Mouse (Mus musculus) lung, embryonic 15.5 days (tissue): ENCODE results near the gene Gm45711. TPM values are rescaled to one million over a fixed set of nuclear protein-coding genes. Genes with fewer than 3 reads are reported as not detected.

ENCODE experiments used
- ATAC-seq: fragments of 200-750 bp; cut with Nextera tagmentation; 2 replicates; pipeline ENCODE4 v1.8.0; 2017; ENCODE audit warnings: moderate number of reproducible peaks, borderline replicate concordance; ENCODE audit not compliant: low FRiP score, low TSS enrichment; ENCODE audit errors: extremely low read depth
- H3K27ac ChIP-seq: fragments of 300-500 bp; sonication (generic); 2 replicates; pipeline ENCODE4 v1.5.1; 2015; ENCODE audit warnings: moderate library complexity, mild to moderate bottlenecking, inconsistent platforms
- H3K27me3 ChIP-seq: fragments of 300-500 bp; sonication (generic); 2 replicates; pipeline ENCODE4 v1.6.1; 2015; ENCODE audit warnings: inconsistent platforms
- H3K36me3 ChIP-seq: fragments of 300-500 bp; sonication (generic); 2 replicates; pipeline ENCODE4 v1.6.1; 2015; ENCODE audit warnings: inconsistent platforms
- H3K4me1 ChIP-seq: fragments of 300-500 bp; sonication (generic); 2 replicates; pipeline ENCODE4 v1.6.1; 2015; ENCODE audit warnings: inconsistent platforms
- H3K4me2 ChIP-seq: fragments of 300-500 bp; sonication (generic); 2 replicates; pipeline ENCODE4 v1.6.1; 2015; ENCODE audit warnings: inconsistent platforms, mild to moderate bottlenecking, moderate library complexity
- H3K4me3 ChIP-seq: fragments of 300-500 bp; sonication (generic); 2 replicates; pipeline ENCODE4 v1.5.1; 2015; ENCODE audit warnings: mild to moderate bottlenecking, inconsistent platforms
- H3K9ac ChIP-seq: fragments of 300-500 bp; sonication (generic); 2 replicates; pipeline ENCODE4 v1.6.1; 2015; ENCODE audit warnings: inconsistent platforms
- H3K9me3 ChIP-seq: fragments of 300-500 bp; sonication (generic); 2 replicates; pipeline ENCODE4 v1.6.1; 2016; ENCODE audit warnings: inconsistent platforms
- WGBS: fragments of 180-500 bp; shearing (Covaris S2); methylation state at CpG from one replicate; pipeline ENCODE4 v1.1.7; 2015; 5-methylcytosine and 5-hydroxymethylcytosine counted together
- polyA plus RNA-seq: library from polyadenylated mRNA; unstranded; fragments of >200 nt; fragmentation: Nextera tagmentation; extraction: Ambion mirVana; gene quantifications from 2 replicates; pipeline ENCODE4 v1.2.1, GENCODE M21; 2015

Gm45711 gene
- polyA plus RNA-seq, 1 experiment from 2014 or later: not detected

DNA sequence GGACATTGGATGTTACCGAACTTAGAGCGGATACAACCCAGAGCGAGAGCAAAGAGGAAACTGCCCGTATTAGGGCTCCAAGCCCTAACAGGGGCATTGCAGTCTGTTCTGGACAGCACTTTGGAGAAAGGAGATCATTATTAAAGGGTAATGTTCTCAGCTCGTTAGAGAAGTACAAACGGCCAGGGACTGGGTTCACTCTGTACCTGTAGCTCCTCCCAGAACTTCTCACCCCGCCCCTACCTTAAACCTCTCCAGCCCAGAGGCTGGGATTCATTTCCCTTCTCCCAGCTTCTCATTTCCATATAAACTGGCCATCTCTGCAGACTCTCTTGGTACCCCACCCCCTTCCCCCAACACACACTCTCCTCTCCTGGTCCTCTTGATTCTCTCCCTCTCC is 58.4 kb downstream of the Gm45711 start:
- H3K4me3 ChIP-seq: peak overlapping the region; percentile 82
- H3K9me3 ChIP-seq: no peaks in the 10 kb centered on the region
- whole genome bisulfite sequencing: 0% methylated on average over 7 of the region's 7 CpGs
- H3K4me2 ChIP-seq: peak overlapping the region; percentile 83
- ATAC-seq: no peak
- peak overlapping the region; percentile 75 for H3K9ac ChIP-seq
- H3K27ac ChIP-seq: peak overlapping the region; percentile 93
- no peaks in the 10 kb centered on the region for H3K27me3 ChIP-seq
- H3K4me1 ChIP-seq: peaks cover 27% of the 10 kb centered on the region
- no peaks in the 10 kb centered on the region for H3K36me3 ChIP-seq

DNA sequence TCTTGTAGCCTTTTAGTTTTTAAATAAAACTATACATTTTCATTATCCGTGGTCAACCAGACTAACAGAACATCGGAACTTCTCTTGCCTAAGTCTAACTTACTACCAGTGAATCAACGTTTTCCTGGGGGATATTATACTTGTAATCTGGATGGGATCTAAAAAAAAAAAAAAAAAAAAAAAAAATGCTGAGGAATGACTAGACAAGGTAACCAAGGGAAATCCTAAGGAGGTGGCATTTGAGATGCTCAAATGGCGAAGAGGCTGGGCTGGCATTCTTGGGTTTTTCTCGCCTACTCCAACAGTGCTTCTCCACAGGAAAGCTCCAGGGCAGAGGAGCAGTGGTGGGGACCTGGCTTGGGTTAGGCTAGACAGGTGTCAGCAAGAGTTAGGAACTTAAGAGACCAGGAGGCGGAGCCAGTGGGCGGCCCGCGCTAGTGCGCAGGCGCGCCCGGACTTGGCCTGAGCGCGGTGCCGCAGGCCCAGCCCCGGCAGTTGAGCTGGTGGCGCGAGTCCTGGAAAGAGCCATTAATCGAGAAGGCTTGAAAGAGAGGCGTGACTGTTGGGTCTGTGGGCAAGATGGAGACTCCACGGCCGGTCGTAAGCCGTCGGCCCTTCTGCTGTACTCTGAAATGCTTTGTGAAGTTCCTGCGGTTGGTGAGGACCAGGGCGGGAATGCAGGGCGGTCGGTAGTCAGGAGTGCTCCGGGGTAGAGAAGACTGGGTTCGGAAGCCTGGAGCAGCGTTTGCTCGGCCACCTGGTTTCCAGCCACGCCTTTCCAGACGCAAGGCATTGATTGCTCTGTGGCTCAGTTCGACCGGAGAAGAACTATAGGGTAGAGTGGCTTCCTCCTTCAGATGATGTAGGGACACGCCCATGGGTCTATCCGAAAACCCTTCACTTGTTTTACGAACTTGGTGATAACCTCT is 59.2 kb downstream of the Gm45711 start, which contains the start of gene Cklf:
Cklf (plus strand) TSS at position 423 of the 929 bp plus-strand sequence.
- peak within 1 kb of the TSS; percentile 83 for H3K4me2 ChIP-seq
- H3K9ac ChIP-seq: peak within 1 kb of the TSS; percentile 75
- no peaks in the 10 kb centered on the region for H3K36me3 ChIP-seq
- no peaks in the 10 kb centered on the region for H3K9me3 ChIP-seq
- peak within 1 kb of the TSS; percentile 82 for H3K4me3 ChIP-seq
- peak within 1 kb of the TSS; percentile 93 for H3K27ac ChIP-seq
- H3K4me1 ChIP-seq: peaks cover 27% of the 10 kb centered on the region
- no peaks in the 10 kb centered on the region for H3K27me3 ChIP-seq
- 3% methylated on average over 41 of the region's 41 CpGs for WGBS
- peak; percentile 82 for ATAC-seq

DNA sequence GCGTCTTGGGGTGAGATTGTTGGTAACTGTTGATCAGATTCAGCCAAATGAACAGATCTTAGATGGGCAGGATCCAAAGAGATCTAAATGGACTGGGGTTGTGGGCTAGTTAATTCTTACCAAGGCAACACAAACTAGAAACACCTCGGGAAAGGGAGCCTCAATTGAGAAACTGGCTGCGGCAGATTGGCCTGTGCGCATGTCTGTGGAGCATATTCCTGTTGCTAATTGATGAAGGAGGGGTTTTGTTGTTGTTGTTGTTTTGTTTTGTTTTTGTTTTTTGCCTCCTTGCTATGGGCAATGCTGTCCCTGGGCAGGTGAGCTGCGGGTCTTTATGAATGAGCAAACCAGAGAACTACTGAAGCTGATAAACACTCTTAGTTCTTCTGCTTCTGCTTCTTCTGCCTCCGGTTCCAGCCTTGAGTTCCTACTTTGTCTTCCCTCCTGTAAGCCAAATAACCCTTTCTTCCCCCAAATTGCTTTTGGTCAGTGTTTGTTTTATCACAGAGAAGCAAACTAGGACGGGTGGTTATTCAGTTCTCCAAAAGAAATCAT is 60.4 kb downstream of the Gm45711 start:
- no peak for ATAC-seq
- Histone ChIP-seq H3K9ac (no peak overlapping the region), H3K27ac (no peak overlapping the region), H3K4me3 (no peak overlapping the region), H3K27me3 (no peaks in the 10 kb centered on the region), H3K36me3 (no peaks in the 10 kb centered on the region), H3K4me1 (peaks cover 27% of the 10 kb centered on the region), H3K9me3 (no peaks in the 10 kb centered on the region), H3K4me2 (no peak overlapping the region)
- 84% methylated on average over 7 of the region's 7 CpGs for WGBS

DNA sequence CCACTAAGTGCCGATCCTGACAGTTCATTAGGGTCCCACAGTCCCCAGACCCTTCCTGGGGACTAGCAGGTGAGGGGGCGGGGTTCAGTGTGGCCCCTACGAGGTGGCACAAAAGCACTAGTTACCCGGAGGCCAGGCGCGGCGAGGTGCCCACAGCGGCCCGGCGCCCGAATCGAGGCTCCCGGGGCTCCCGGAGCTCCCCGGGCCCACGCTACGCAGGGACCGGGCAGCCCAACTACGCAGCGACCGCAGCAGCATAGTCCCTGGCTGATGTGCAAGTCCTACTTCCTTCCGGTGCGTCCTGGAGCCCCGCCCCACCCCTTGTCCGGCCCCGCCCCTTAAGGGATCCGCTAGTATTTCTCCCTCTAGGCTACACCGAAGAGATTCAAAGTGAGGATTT is 61.6 kb downstream of the Gm45711 start, which contains the start of gene Tk2:
Tk2 (minus strand) TSS at position 283 of the 400 bp plus-strand sequence.
- no peaks in the 10 kb centered on the region for H3K27me3 ChIP-seq
- H3K36me3 ChIP-seq: 0 out of 2 replicates have a peak, but pooled peaks cover 1% of the 10 kb centered on the region
- peak within 1 kb of the TSS; percentile 86 for H3K4me2 ChIP-seq
- H3K4me1 ChIP-seq: peaks cover 27% of the 10 kb centered on the region
- H3K27ac ChIP-seq: peak within 1 kb of the TSS; percentile 37; the same call in 1 of the 2 replicates
- peak within 1 kb of the TSS; percentile 95 for H3K4me3 ChIP-seq
- no peaks in the 10 kb centered on the region for H3K9me3 ChIP-seq
- WGBS: under 1% methylated on average over 28 of the region's 28 CpGs
- peak within 1 kb of the TSS; percentile 87 for H3K9ac ChIP-seq
- ATAC-seq: peak; percentile 88

DNA sequence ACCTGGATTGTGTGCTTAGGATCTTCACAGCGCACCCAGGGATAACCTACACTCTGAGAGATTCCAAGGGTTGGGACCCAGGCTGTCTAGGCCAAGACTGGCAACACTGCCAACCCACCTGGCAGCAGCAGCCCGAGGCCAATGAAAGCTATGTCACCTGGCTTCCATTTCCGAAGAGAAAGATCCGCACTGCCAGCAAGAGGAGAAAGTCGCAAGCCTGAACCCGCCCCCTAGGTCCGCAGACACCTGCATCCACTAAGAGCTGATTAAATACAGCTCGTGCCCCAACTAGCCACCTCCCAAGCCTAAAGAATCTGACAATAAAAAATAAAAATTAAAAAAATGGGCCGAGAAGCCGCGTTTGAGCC is 62.0 kb downstream of the Gm45711 start:
- ATAC-seq: no peak

DNA sequence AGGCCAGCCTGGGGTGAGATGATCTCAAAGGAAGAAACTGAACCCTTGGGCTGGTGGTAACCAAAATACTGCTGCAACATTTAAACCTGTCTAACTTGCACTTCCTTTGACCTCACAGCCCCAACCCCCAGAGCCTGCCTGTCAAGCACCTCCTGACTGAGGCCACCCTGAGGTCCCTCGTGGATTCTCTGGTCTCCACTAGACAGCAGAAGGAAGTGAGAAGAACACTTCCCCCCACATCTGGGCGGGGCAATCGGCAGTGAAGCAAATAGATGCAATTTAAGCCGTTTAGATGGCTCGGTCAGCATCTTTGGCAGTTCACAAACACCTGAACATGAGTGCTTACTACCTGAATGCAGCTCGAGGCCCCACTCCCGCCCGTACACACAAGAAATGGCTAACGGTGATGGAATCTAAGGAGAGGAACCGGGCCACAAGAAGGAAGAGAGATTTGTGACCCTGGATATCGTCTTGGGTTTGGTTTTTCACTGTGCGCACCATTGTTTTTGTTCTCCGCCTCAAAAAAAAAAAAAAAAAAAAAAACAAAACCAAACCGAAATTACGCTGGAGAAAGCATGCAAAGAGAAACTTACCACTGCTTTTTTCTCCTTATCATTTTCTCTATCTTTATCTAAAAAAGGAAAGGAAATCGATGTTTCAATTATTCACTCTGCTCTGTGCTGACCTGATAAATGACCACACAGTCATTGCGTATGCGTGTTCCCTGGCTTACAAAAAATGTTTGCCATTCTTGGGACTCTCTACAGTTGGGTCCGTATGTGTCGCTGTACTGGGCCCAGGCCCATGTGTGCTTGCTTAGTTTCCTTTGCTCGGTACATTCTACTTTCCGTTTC is 62.6 kb downstream of the Gm45711 start:
- Histone ChIP-seq H3K27me3 (no peaks in the 10 kb centered on the region), H3K27ac (no peak overlapping the region)
- 60% methylated on average over 22 of the region's 22 CpGs for WGBS

More for the DNA sequence above, 62.0 kb downstream of the Gm45711 start:
- H3K9ac ChIP-seq: peak overlapping the region; percentile 87
- peak overlapping the region; percentile 37; the same call in 1 of the 2 replicates for H3K27ac ChIP-seq
- 3% methylated on average over 11 of the region's 11 CpGs for WGBS
- H3K27me3 ChIP-seq: no peaks in the 10 kb centered on the region
- 0 out of 2 replicates have a peak, but pooled peaks cover 4% of the 10 kb centered on the region for H3K36me3 ChIP-seq
- H3K4me2 ChIP-seq: peak overlapping the region; percentile 86
- peak overlapping the region; percentile 95 for H3K4me3 ChIP-seq
- no peaks in the 10 kb centered on the region for H3K9me3 ChIP-seq
- H3K4me1 ChIP-seq: peaks cover 27% of the 10 kb centered on the region

DNA sequence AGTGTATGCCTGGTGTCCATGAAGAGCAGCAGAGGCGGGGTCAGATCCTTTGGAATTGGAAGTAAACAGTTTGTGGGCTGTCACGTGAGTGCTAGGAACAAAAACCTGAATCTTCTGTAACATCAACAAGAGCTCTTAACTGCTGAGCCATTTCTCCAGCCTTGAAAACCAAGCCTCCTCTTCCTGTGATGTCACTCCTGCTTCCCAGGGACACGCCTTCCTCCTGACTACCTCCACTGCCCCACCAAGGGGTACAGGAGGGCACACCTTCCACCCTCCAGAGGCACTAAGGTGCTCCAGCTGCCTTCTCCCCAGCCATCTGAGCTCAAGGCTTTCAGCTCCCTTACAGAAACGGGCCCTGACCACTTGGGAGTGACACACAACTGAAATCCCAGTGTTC is 63.3 kb downstream of the Gm45711 start:
- no peak overlapping the region for H3K4me3 ChIP-seq
- WGBS: 74% methylated on average over 4 of the region's 4 CpGs
- 0 out of 2 replicates have a peak, but pooled peaks cover 4% of the 10 kb centered on the region for H3K36me3 ChIP-seq
- H3K9ac ChIP-seq: no peak overlapping the region
- no peak for ATAC-seq
- H3K4me1 ChIP-seq: peaks cover 21% of the 10 kb centered on the region
- H3K9me3 ChIP-seq: no peaks in the 10 kb centered on the region
- no peak overlapping the region for H3K4me2 ChIP-seq
- no peaks in the 10 kb centered on the region for H3K27me3 ChIP-seq
- no peak overlapping the region for H3K27ac ChIP-seq

More for the DNA sequence above, 62.6 kb downstream of the Gm45711 start:
- H3K36me3 ChIP-seq: 0 out of 2 replicates have a peak, but pooled peaks cover 4% of the 10 kb centered on the region
- peak overlapping the region; percentile 95 for H3K4me3 ChIP-seq
- H3K9me3 ChIP-seq: no peaks in the 10 kb centered on the region
- peak overlapping the region; percentile 86 for H3K4me2 ChIP-seq
- peak overlapping the region; percentile 87 for H3K9ac ChIP-seq
- no peak for ATAC-seq
- H3K4me1 ChIP-seq: peaks cover 27% of the 10 kb centered on the region

DNA sequence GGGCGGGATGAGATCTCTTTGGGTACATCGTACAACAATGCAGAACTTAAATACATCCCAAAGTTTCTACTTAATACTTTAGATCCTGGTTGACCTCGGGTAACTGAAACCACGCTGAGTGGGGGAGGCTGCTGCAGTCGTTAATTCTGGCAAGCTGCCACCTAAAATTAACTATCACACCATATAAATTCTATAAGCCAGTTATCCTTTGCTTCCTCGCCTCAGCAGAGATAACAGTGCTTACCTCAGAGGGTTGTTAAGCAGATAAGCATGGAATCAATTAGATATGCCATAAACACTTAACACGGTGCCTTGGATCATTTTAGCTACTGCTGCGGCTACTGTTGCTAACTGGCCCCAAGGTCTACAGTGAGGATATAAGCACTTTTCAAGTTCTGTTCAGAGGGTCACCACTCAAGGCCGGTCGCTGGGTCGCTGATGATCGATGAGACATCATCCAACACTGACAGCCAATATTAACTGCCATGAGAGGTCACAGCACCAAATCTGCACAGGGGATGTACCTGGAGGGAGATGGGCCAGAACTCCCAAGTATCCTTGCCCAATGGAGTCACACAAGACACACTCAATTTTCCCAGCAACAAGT is 67.7 kb downstream of the Gm45711 start:
- peaks cover 21% of the 10 kb centered on the region for H3K36me3 ChIP-seq

DNA sequence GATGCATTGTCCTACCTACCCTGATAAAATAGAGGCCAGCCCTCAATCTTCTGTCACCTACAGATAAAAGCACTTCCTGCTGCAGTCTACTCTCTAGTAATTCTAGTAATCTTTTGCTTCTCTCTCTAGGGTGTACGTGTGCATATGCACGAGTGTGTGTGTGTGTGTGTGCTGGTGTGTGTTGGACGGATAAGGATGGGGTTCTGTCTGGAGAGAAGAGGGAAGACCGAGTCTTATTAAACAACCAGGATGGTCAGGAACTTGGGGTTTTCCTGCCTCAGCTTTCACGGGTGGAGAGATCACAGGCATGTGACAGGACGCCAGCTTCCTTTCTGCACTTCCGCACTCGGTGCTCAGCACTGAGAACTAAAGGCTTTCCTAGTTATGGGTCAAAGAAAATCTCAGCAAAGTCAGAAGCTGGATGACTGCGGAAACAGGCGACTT is 70.4 kb downstream of the Gm45711 start:
- Histone ChIP-seq H3K9ac (no peak overlapping the region), H3K27ac (no peak overlapping the region), H3K4me2 (no peak overlapping the region), H3K4me1 (no peaks in the 10 kb centered on the region), H3K9me3 (no peaks in the 10 kb centered on the region), H3K27me3 (no peaks in the 10 kb centered on the region), H3K36me3 (peaks cover 23% of the 10 kb centered on the region), H3K4me3 (no peak overlapping the region)
- 74% methylated on average over 10 of the region's 10 CpGs for WGBS
- ATAC-seq: no peak

More for the DNA sequence above, 67.7 kb downstream of the Gm45711 start:
- Histone ChIP-seq H3K9me3 (no peaks in the 10 kb centered on the region), H3K27ac (no peak overlapping the region), H3K27me3 (no peaks in the 10 kb centered on the region), H3K4me2 (no peak overlapping the region), H3K9ac (no peak overlapping the region), H3K4me1 (peaks cover 5% of the 10 kb centered on the region), H3K4me3 (no peak overlapping the region)
- WGBS: 64% methylated on average over 12 of the region's 12 CpGs
- no peak for ATAC-seq

DNA sequence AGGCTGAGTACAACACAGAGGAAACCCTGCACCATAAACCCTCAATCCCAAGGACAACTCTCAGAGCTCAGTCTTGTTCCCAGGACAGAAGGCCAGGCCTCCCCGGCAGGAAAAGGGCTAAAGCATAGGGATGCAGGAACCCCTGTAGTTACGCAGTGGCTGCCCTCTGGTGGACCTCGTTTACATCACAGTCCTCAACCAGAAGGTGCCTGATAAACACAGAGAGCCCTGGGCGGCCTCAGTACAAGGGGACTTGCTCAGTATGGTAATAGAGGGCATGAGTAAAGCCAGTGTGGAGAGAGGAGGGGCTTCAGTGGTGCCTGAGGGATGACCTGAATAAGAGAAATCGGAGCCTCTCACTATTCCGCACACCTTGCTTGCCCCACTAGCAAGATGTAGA is 75.3 kb downstream of the Gm45711 start:
- 44% methylated on average over 6 of the region's 6 CpGs for whole genome bisulfite sequencing
- Histone ChIP-seq H3K27me3 (no peaks in the 10 kb centered on the region), H3K36me3 (peaks cover 43% of the 10 kb centered on the region), H3K4me2 (no peak overlapping the region), H3K4me3 (no peak overlapping the region), H3K9me3 (no peaks in the 10 kb centered on the region), H3K4me1 (no peaks in the 10 kb centered on the region), H3K27ac (no peak overlapping the region), H3K9ac (no peak overlapping the region)
- ATAC-seq: no peak

DNA sequence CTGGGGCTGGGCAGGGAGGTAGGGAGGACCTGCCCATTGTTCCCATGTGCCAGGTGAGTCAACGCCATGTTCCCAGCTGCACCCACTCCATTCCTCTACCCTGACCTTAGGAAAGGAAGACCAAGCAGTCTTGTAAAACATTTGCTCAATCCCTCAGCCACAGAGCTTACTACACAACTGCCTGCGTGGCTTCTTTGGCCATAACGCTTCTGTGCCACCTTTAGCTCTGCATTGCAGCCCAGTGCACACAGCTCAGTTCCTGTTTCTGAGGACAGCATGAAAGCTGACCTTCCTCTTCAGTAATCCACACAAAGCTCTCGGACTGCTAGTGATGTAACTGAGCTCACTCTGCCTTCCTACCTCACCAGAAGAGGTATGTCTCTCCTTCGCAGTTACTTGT is 77.0 kb downstream of the Gm45711 start:
- peaks cover 52% of the 10 kb centered on the region for H3K36me3 ChIP-seq
- WGBS: 93% methylated on average over 5 of the region's 5 CpGs
- no peak overlapping the region for H3K4me2 ChIP-seq
- H3K27ac ChIP-seq: no peak overlapping the region
- no peak overlapping the region for H3K9ac ChIP-seq
- no peaks in the 10 kb centered on the region for H3K9me3 ChIP-seq
- no peaks in the 10 kb centered on the region for H3K4me1 ChIP-seq
- no peak overlapping the region for H3K4me3 ChIP-seq
- no peaks in the 10 kb centered on the region for H3K27me3 ChIP-seq
- ATAC-seq: no peak
